ENCODE assay signal across 13 mouse cellular contexts in genomic region chr5:25062506-25063132, GRCm38 (mm10). TPM values are rescaled to one million over a fixed set of nuclear protein-coding genes. Genes with fewer than 3 reads are reported as not detected.
DNase-seq lines count a peak whose midpoint lies in the region; ATAC-seq lines count a peak whose summit lies in the region.
"Had no signal": no experiment of that assay in that cellular context is flagged by ENCODE, and none has a peak within 500 bp of the region (broad histone marks: within the 10 kb centered on the region; RNA-seq: fewer than 3 reads in every experiment).

No protein-coding gene starts in this region.

- no peak overlapping the region for H3K4me3 ChIP-seq in kidney, embryonic 16.5 days (ENCODE audit: low read length)
- no peak overlapping the region for H3K4me3 ChIP-seq in kidney, embryonic 14.5 days (ENCODE audit: low read length)
- H3K4me3 ChIP-seq: forebrain, embryonic 10.5 days; limb, embryonic 10.5 days had no signal

- 46% methylated on average over 17 of the region's 17 CpGs for WGBS in kidney, embryonic 16.5 days
- 46% methylated on average over 17 of the region's 17 CpGs for whole genome bisulfite sequencing in kidney, embryonic 14.5 days

- no peaks in the 10 kb centered on the region for H3K9me3 ChIP-seq in kidney, embryonic 16.5 days (ENCODE audit: low read length)
- H3K9me3 ChIP-seq in kidney, embryonic 14.5 days (ENCODE audit: control insufficient read depth, low read length): no peaks in the 10 kb centered on the region
- H3K9me3 ChIP-seq: forebrain, embryonic 10.5 days; limb, embryonic 10.5 days had no signal

- H3K27ac ChIP-seq in kidney, embryonic 16.5 days (ENCODE audit: low read length): no peak overlapping the region
- H3K27ac ChIP-seq in kidney, embryonic 14.5 days (ENCODE audit: low read depth, low read length): no peak overlapping the region
- H3K27ac ChIP-seq: forebrain, embryonic 10.5 days; limb, embryonic 10.5 days had no signal

- H3K4me2 ChIP-seq in kidney, embryonic 16.5 days (replicated peaks; ENCODE audit: low read depth, low read length): no peak overlapping the region
- H3K4me2 ChIP-seq in kidney, embryonic 14.5 days (replicated peaks; ENCODE audit: low read depth, low read length): no peak overlapping the region

- H3K9ac ChIP-seq in kidney, embryonic 16.5 days (replicated peaks; ENCODE audit: low read length): no peak overlapping the region
- no peak overlapping the region for H3K9ac ChIP-seq in kidney, embryonic 14.5 days (ENCODE audit: low read depth, low read length)

- ATAC-seq in kidney, embryonic 16.5 days (ENCODE audit: low FRiP score, low TSS enrichment): peak; percentile 36
- ATAC-seq in kidney, embryonic 14.5 days (ENCODE audit: low FRiP score, low TSS enrichment): no peak

- DNase-seq in urinary bladder, postnatal 14 days (ENCODE audit: low spot score): peak; percentile 60
- no peak for DNase-seq in urinary bladder, postnatal 4 days (ENCODE audit: low spot score in 2 of 2)
- DNase-seq in lung, postnatal 10 days: peak; percentile 58
- no peak for DNase-seq in right cerebral cortex, postnatal 36 days (ENCODE audit: low spot score in 2 of 2)
- no peak for DNase-seq in adipocyte (ENCODE audit: low spot score)
- DNase-seq: cerebellum, adult 9-11 months; heart, postnatal 36 days; kidney, adult 11 months; layer of hippocampus, adult 9-11 months had no signal

- no peaks in the 10 kb centered on the region for H3K36me3 ChIP-seq in kidney, embryonic 16.5 days (ENCODE audit: insufficient read depth, low read length)
- no peaks in the 10 kb centered on the region for H3K36me3 ChIP-seq in kidney, embryonic 14.5 days (ENCODE audit: control insufficient read depth, insufficient read depth, low read length)
- H3K36me3 ChIP-seq: forebrain, embryonic 10.5 days; limb, embryonic 10.5 days had no signal

- H3K4me1 ChIP-seq in kidney, embryonic 16.5 days (ENCODE audit: insufficient read depth, low read length): peaks cover 33% of the 10 kb centered on the region
- peaks cover 20% of the 10 kb centered on the region; the same call in 1 of the 2 replicates for H3K4me1 ChIP-seq in kidney, embryonic 14.5 days (ENCODE audit: control insufficient read depth, insufficient read depth, low read length)

- H3K27me3 ChIP-seq in kidney, embryonic 16.5 days (ENCODE audit: insufficient read depth, low read length): no peaks in the 10 kb centered on the region
- no peaks in the 10 kb centered on the region; the same call in 1 of the 2 replicates for H3K27me3 ChIP-seq in kidney, embryonic 14.5 days (ENCODE audit: control insufficient read depth, insufficient read depth, low read length)

RNA-seq across cellular contexts. Expression of gene Prkag2, which starts 37.8 kb away (rescaled TPM):
- 43.4 and 45.9 TPM in 2 replicates for polyA plus RNA-seq in kidney, embryonic 16.5 days (2015; fragmentation: Nextera tagmentation; extraction: Ambion mirVana)
- 32.1 and 44.6 TPM in 2 replicates for polyA plus RNA-seq in kidney, embryonic 14.5 days (2014; fragmentation: Nextera tagmentation; extraction: Ambion mirVana)

Comparison
In these comparisons a context has a peak if more than half of its experiments do, and no peak if none do; other contexts are left out.
1. DNase-seq: peak in urinary bladder, postnatal 14 days (single experiment) and lung, postnatal 10 days (single experiment); none in urinary bladder, postnatal 4 days (0 of 2), right cerebral cortex, postnatal 36 days (0 of 2) and adipocyte (single experiment).